In the genomic region with DNA sequence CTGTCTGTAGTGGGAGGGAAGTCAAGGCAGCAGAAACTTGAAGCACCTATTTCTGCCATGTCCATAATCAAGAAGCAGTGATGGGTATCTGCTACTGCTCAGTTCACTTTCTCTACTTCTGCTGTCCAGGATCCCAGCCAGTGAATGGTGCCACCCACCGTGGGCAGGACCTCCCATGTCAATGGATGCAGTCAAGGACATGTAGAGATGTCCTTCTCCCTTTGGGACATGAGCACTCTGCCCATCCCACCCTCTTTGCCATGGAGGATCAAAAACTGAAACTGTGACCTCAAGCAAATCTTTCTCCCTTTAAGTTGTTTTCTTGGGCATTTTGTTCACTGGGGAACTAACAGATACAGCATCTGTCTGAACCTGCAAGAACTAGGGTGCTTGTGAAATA, we compare ENCODE assay signal across 22 mouse cellular contexts.
A peak's percentile ranks its signal among the peaks of the same experiment; 100 is the strongest.
DNase-seq lines count a peak whose midpoint lies in the region; ATAC-seq and TF ChIP-seq lines count a peak whose summit lies in the region.
"Had no signal": no experiment of that assay in that cellular context is flagged by ENCODE, and none has a peak within 500 bp of the region (broad histone marks: within the 10 kb centered on the region; RNA-seq: fewer than 3 reads in every experiment).

No protein-coding gene starts in this region.

- H3K9me3 ChIP-seq in kidney, embryonic 15.5 days (replicated peaks): no peaks in the 10 kb centered on the region
- no peaks in the 10 kb centered on the region for H3K9me3 ChIP-seq in midbrain, embryonic 11.5 days (ENCODE audit: control insufficient read depth, low read length)
- H3K9me3 ChIP-seq in midbrain, embryonic 13.5 days: no peaks in the 10 kb centered on the region
- H3K9me3 ChIP-seq: embryonic facial prominence, embryonic 13.5 days; forebrain, embryonic 12.5 days; heart, embryonic 13.5 days; hindbrain, embryonic 12.5 days had no signal

- no peak for ATAC-seq in kidney, embryonic 15.5 days (replicated peaks; ENCODE audit: low FRiP score)
- no peak for ATAC-seq in midbrain, embryonic 11.5 days (ENCODE audit: low FRiP score)
- no peak for ATAC-seq in midbrain, embryonic 13.5 days
- ATAC-seq: activated CD4-positive, CD25-positive, alpha-beta regulatory T cell, adult 4 months; forebrain, postnatal 0 days; hindbrain, embryonic 16.5 days; inflammation-experienced regulatory T-cells, adult 6 months; intestine, postnatal 0 days; Patski had no signal

- DNase-seq in adrenal gland, postnatal 14 days: peak; percentile 41
- DNase-seq in adrenal gland, adult 18-20 months (ENCODE audit: low spot score in 2 of 2): no peak
- DNase-seq in kidney, adult 2 months: peak; percentile 30
- DNase-seq in midbrain, embryonic 11.5 days (ENCODE audit: low spot score, missing footprints): peak; percentile 39
- DNase-seq in adrenal gland, postnatal 36 days: peak; percentile 43 to 55
- DNase-seq in testis, postnatal 10 days (ENCODE audit: low spot score): no peak
- DNase-seq: cerebellum, adult 18-20 months; cerebellum, adult 9-11 months; cerebellum, postnatal 36 days; forebrain, postnatal 0 days; heart, postnatal 4 days had no signal

- 88% methylated on average over 1 of the region's 1 CpGs for WGBS in kidney, adult 2 months
- 94% methylated on average over 1 of the region's 1 CpGs for WGBS in kidney, embryonic 15.5 days
- WGBS in midbrain, embryonic 11.5 days: 90% methylated on average over 1 of the region's 1 CpGs
- 92% methylated on average over 1 of the region's 1 CpGs for WGBS in midbrain, embryonic 13.5 days

- H3K36me3 ChIP-seq in kidney, adult 2 months (ENCODE audit: control insufficient read depth, insufficient read depth, low read length): no peaks in the 10 kb centered on the region
- H3K36me3 ChIP-seq in kidney, embryonic 15.5 days: no peaks in the 10 kb centered on the region
- no peaks in the 10 kb centered on the region for H3K36me3 ChIP-seq in midbrain, embryonic 11.5 days (ENCODE audit: control insufficient read depth, insufficient read depth, low read length)
- H3K36me3 ChIP-seq in midbrain, embryonic 13.5 days: no peaks in the 10 kb centered on the region
- H3K36me3 ChIP-seq: embryonic facial prominence, embryonic 13.5 days; forebrain, embryonic 12.5 days; heart, embryonic 13.5 days; hindbrain, embryonic 12.5 days had no signal

- no peak overlapping the region for H3K4me2 ChIP-seq in kidney, embryonic 15.5 days
- no peak overlapping the region for H3K4me2 ChIP-seq in midbrain, embryonic 11.5 days
- H3K4me2 ChIP-seq in midbrain, embryonic 13.5 days (replicated peaks): no peak overlapping the region
- H3K4me2 ChIP-seq: embryonic facial prominence, embryonic 13.5 days; forebrain, embryonic 12.5 days; heart, embryonic 13.5 days; hindbrain, embryonic 12.5 days had no signal

- TF ChIP-seq CTCF in kidney, adult 2 months (conservative IDR thresholded peaks at IDR 0.05; ENCODE audit: insufficient read depth, insufficient read length, low read depth, low read length): no peak

- TF ChIP-seq POLR2A in kidney, adult 2 months (IDR thresholded peaks at IDR 0.05; ENCODE audit: low read depth, low read length): no peak

- H3K27me3 ChIP-seq in kidney, adult 2 months (replicated peaks; ENCODE audit: control insufficient read depth, insufficient read depth, low read length): no peaks in the 10 kb centered on the region
- H3K27me3 ChIP-seq in kidney, embryonic 15.5 days: no peaks in the 10 kb centered on the region
- H3K27me3 ChIP-seq in midbrain, embryonic 11.5 days (ENCODE audit: control insufficient read depth, insufficient read depth, low read length): no peaks in the 10 kb centered on the region
- no peaks in the 10 kb centered on the region for H3K27me3 ChIP-seq in midbrain, embryonic 13.5 days
- H3K27me3 ChIP-seq: embryonic facial prominence, embryonic 13.5 days; forebrain, embryonic 12.5 days; heart, embryonic 13.5 days; hindbrain, embryonic 12.5 days; Patski had no signal

- H3K27ac ChIP-seq in kidney, adult 2 months (ENCODE audit: insufficient read depth, low read depth, low read length): no peak overlapping the region
- H3K27ac ChIP-seq in kidney, embryonic 15.5 days: no peak overlapping the region
- no peak overlapping the region for H3K27ac ChIP-seq in midbrain, embryonic 11.5 days (ENCODE audit: low read depth, low read length)
- no peak overlapping the region for H3K27ac ChIP-seq in midbrain, embryonic 13.5 days
- H3K27ac ChIP-seq: embryonic facial prominence, embryonic 13.5 days; forebrain, embryonic 12.5 days; heart, embryonic 13.5 days; hindbrain, embryonic 12.5 days had no signal

- no peak overlapping the region for H3K9ac ChIP-seq in kidney, embryonic 15.5 days
- H3K9ac ChIP-seq in midbrain, embryonic 11.5 days (ENCODE audit: low read length): no peak overlapping the region
- no peak overlapping the region for H3K9ac ChIP-seq in midbrain, embryonic 13.5 days (replicated peaks)
- H3K9ac ChIP-seq: embryonic facial prominence, embryonic 13.5 days; forebrain, embryonic 12.5 days; forebrain, postnatal 0 days; heart, embryonic 13.5 days; hindbrain, embryonic 12.5 days had no signal

- no peak overlapping the region for H3K4me3 ChIP-seq in kidney, adult 2 months (ENCODE audit: insufficient read depth, low read depth, low read length)
- H3K4me3 ChIP-seq in kidney, embryonic 15.5 days (replicated peaks): no peak overlapping the region
- H3K4me3 ChIP-seq in midbrain, embryonic 11.5 days (ENCODE audit: low read depth, low read length): no peak overlapping the region
- no peak overlapping the region for H3K4me3 ChIP-seq in midbrain, embryonic 13.5 days (replicated peaks)
- H3K4me3 ChIP-seq: embryonic facial prominence, embryonic 13.5 days; forebrain, embryonic 12.5 days; heart, embryonic 13.5 days; hindbrain, embryonic 12.5 days had no signal

- H3K4me1 ChIP-seq in kidney, adult 2 months (ENCODE audit: control insufficient read depth, insufficient read depth, low read length): 0 out of 2 replicates have a peak, but pooled peaks cover 3% of the 10 kb centered on the region
- peaks cover 13% of the 10 kb centered on the region for H3K4me1 ChIP-seq in kidney, embryonic 15.5 days
- peaks cover 9% of the 10 kb centered on the region for H3K4me1 ChIP-seq in midbrain, embryonic 11.5 days (ENCODE audit: control insufficient read depth, insufficient read depth, low read length)
- peaks cover 14% of the 10 kb centered on the region for H3K4me1 ChIP-seq in midbrain, embryonic 13.5 days (replicated peaks)

Comparison
In these comparisons a context has a peak if more than half of its experiments do, and no peak if none do; other contexts are left out.
1. DNase-seq: peak in adrenal gland, postnatal 14 days (single experiment), kidney, adult 2 months (single experiment), midbrain, embryonic 11.5 days (single experiment) and adrenal gland, postnatal 36 days (2 of 2); none in adrenal gland, adult 18-20 months (0 of 2) and testis, postnatal 10 days (single experiment).